In genomic region chr14:75985112-75985511, GRCm38 (mm10) we compare ENCODE assay signal across 13 mouse cellular contexts. TPM values are rescaled to one million over a fixed set of nuclear protein-coding genes. Genes with fewer than 3 reads are reported as not detected.
A peak's percentile ranks its signal among the peaks of the same experiment; 100 is the strongest.
DNase-seq lines count a peak whose midpoint lies in the region; ATAC-seq and TF ChIP-seq lines count a peak whose summit lies in the region.
"Had no signal": no experiment of that assay in that cellular context is flagged by ENCODE, and none has a peak within 500 bp of the region (broad histone marks: within the 10 kb centered on the region; RNA-seq: fewer than 3 reads in every experiment).

No protein-coding gene starts in this region.

- 0 out of 2 replicates have a peak, but pooled peaks have one; percentile 22 for ATAC-seq in embryonic facial prominence, embryonic 14.5 days (ENCODE audit: low read depth)
- 0 out of 2 replicates have a peak, but pooled peaks have one; percentile 23 for ATAC-seq in kidney, embryonic 16.5 days (ENCODE audit: low FRiP score, low TSS enrichment)
- peak; percentile 49; the same call in 1 of the 2 replicates for ATAC-seq in neural tube, embryonic 14.5 days (ENCODE audit: low read depth)

- TF ChIP-seq POLR2A in testis, adult 2 months (IDR thresholded peaks at IDR 0.05; ENCODE audit: control insufficient read depth, low read depth, low read length), result peak; percentile 18; the same call in 1 of the 2 replicates

- DNase-seq in embryonic facial prominence, embryonic 14.5 days (ENCODE audit: low spot score), result peak; percentile 65
- no peak for DNase-seq in embryonic facial prominence, embryonic 10.5 days (ENCODE audit: low spot score)
- no peak for DNase-seq in kidney, postnatal 10 days
- no peak for DNase-seq in testis, postnatal 14 days (ENCODE audit: low spot score)
- no peak for DNase-seq in adrenal gland, postnatal 36 days
- DNase-seq: kidney, adult 9 months; retina, postnatal 1 day had no signal

- H3K4me1 ChIP-seq in embryonic facial prominence, embryonic 14.5 days (ENCODE audit: control insufficient read depth, insufficient read depth, low read length), result peaks cover 10% of the 10 kb centered on the region; the same call in 1 of the 2 replicates
- H3K4me1 ChIP-seq in embryonic facial prominence, embryonic 10.5 days, result peaks cover 7% of the 10 kb centered on the region; the same call in 1 of the 2 replicates
- no peaks in the 10 kb centered on the region for H3K4me1 ChIP-seq in kidney, embryonic 16.5 days (ENCODE audit: insufficient read depth, low read length)
- no peaks in the 10 kb centered on the region; the same call in 1 of the 2 replicates for H3K4me1 ChIP-seq in testis, adult 2 months (ENCODE audit: control insufficient read depth, insufficient read depth, low read length)
- peaks cover 15% of the 10 kb centered on the region; the same call in 1 of the 2 replicates for H3K4me1 ChIP-seq in neural tube, embryonic 14.5 days (ENCODE audit: control insufficient read depth, insufficient read depth, low read length)
- H3K4me1 ChIP-seq: heart, embryonic 13.5 days; lung, embryonic 15.5 days had no signal

- H3K27ac ChIP-seq in embryonic facial prominence, embryonic 14.5 days (replicated peaks; ENCODE audit: low read depth, low read length), result peak overlapping the region; percentile 52; the same call in 1 of the 2 replicates
- H3K27ac ChIP-seq in embryonic facial prominence, embryonic 10.5 days (replicated peaks), result no peak overlapping the region
- no peak overlapping the region for H3K27ac ChIP-seq in kidney, embryonic 16.5 days (ENCODE audit: low read length)
- peak overlapping the region; percentile 32; the same call in 1 of the 2 replicates for H3K27ac ChIP-seq in testis, adult 2 months (ENCODE audit: control insufficient read depth, insufficient read depth, low read depth, low read length)
- no peak overlapping the region for H3K27ac ChIP-seq in neural tube, embryonic 14.5 days (ENCODE audit: low read depth, low read length)
- H3K27ac ChIP-seq: heart, embryonic 13.5 days; lung, embryonic 15.5 days had no signal

- no peak overlapping the region for H3K4me2 ChIP-seq in embryonic facial prominence, embryonic 14.5 days (ENCODE audit: low read depth, low read length)
- no peak overlapping the region for H3K4me2 ChIP-seq in kidney, embryonic 16.5 days (replicated peaks; ENCODE audit: low read depth, low read length)
- no peak overlapping the region for H3K4me2 ChIP-seq in neural tube, embryonic 14.5 days (ENCODE audit: low read depth, low read length)
- H3K4me2 ChIP-seq: heart, embryonic 13.5 days; lung, embryonic 15.5 days had no signal

- H3K36me3 ChIP-seq in embryonic facial prominence, embryonic 14.5 days (ENCODE audit: control insufficient read depth, insufficient read depth, low read length), result no peaks in the 10 kb centered on the region
- H3K36me3 ChIP-seq in embryonic facial prominence, embryonic 10.5 days (replicated peaks), result peaks cover 9% of the 10 kb centered on the region; the same call in 1 of the 2 replicates
- H3K36me3 ChIP-seq in kidney, embryonic 16.5 days (ENCODE audit: insufficient read depth, low read length), result no peaks in the 10 kb centered on the region
- no peaks in the 10 kb centered on the region for H3K36me3 ChIP-seq in testis, adult 2 months (ENCODE audit: control insufficient read depth, insufficient read depth, low read length)
- no peaks in the 10 kb centered on the region for H3K36me3 ChIP-seq in neural tube, embryonic 14.5 days (ENCODE audit: control insufficient read depth, insufficient read depth, low read length)
- H3K36me3 ChIP-seq: heart, embryonic 13.5 days; lung, embryonic 15.5 days had no signal

- no peak overlapping the region for H3K9ac ChIP-seq in embryonic facial prominence, embryonic 14.5 days (ENCODE audit: low read depth, low read length)
- H3K9ac ChIP-seq in kidney, embryonic 16.5 days (replicated peaks; ENCODE audit: low read length), result no peak overlapping the region
- H3K9ac ChIP-seq in neural tube, embryonic 14.5 days (replicated peaks; ENCODE audit: low read depth, low read length), result no peak overlapping the region
- H3K9ac ChIP-seq: heart, embryonic 13.5 days; lung, embryonic 15.5 days had no signal

- no peaks in the 10 kb centered on the region for H3K9me3 ChIP-seq in embryonic facial prominence, embryonic 14.5 days (ENCODE audit: control insufficient read depth, low read length)
- H3K9me3 ChIP-seq in embryonic facial prominence, embryonic 10.5 days, result no peaks in the 10 kb centered on the region
- no peaks in the 10 kb centered on the region for H3K9me3 ChIP-seq in kidney, embryonic 16.5 days (ENCODE audit: low read length)
- H3K9me3 ChIP-seq in neural tube, embryonic 14.5 days (ENCODE audit: control insufficient read depth, low read length), result no peaks in the 10 kb centered on the region
- H3K9me3 ChIP-seq: heart, embryonic 13.5 days; lung, embryonic 15.5 days had no signal

- H3K4me3 ChIP-seq in embryonic facial prominence, embryonic 14.5 days (ENCODE audit: low read depth, low read length), result no peak overlapping the region
- no peak overlapping the region for H3K4me3 ChIP-seq in embryonic facial prominence, embryonic 10.5 days
- no peak overlapping the region for H3K4me3 ChIP-seq in kidney, embryonic 16.5 days (ENCODE audit: low read length)
- peak overlapping the region; percentile 77 for H3K4me3 ChIP-seq in testis, adult 2 months (ENCODE audit: control insufficient read depth, low read depth, low read length)
- no peak overlapping the region for H3K4me3 ChIP-seq in neural tube, embryonic 14.5 days (ENCODE audit: low read depth, low read length)
- H3K4me3 ChIP-seq: heart, embryonic 13.5 days; lung, embryonic 15.5 days had no signal

- no peak for TF ChIP-seq CTCF in testis, adult 2 months (IDR thresholded peaks at IDR 0.05; ENCODE audit: control insufficient read depth, insufficient read depth, insufficient replicate concordance, low read depth, low read length)

- 47% methylated on average over 4 of the region's 4 CpGs for WGBS in embryonic facial prominence, embryonic 14.5 days
- 68% methylated on average over 4 of the region's 4 CpGs for WGBS in embryonic facial prominence, embryonic 10.5 days
- 48% methylated on average over 4 of the region's 4 CpGs for WGBS in kidney, embryonic 16.5 days
- WGBS in neural tube, embryonic 14.5 days, result 51% methylated on average over 4 of the region's 4 CpGs

- H3K27me3 ChIP-seq in embryonic facial prominence, embryonic 14.5 days (replicated peaks; ENCODE audit: control insufficient read depth, insufficient read depth, low read length), result no peaks in the 10 kb centered on the region
- no peaks in the 10 kb centered on the region for H3K27me3 ChIP-seq in embryonic facial prominence, embryonic 10.5 days (replicated peaks; ENCODE audit: low read depth, poor library complexity, severe bottlenecking)
- H3K27me3 ChIP-seq in kidney, embryonic 16.5 days (ENCODE audit: insufficient read depth, low read length), result no peaks in the 10 kb centered on the region
- H3K27me3 ChIP-seq in testis, adult 2 months (ENCODE audit: control insufficient read depth, insufficient read depth, low read length), result no peaks in the 10 kb centered on the region
- no peaks in the 10 kb centered on the region for H3K27me3 ChIP-seq in neural tube, embryonic 14.5 days (ENCODE audit: control insufficient read depth, insufficient read depth, low read length)
- H3K27me3 ChIP-seq: heart, embryonic 13.5 days; lung, embryonic 15.5 days had no signal

RNA-seq across cellular contexts. Expression of gene Gtf2f2, which starts 25.6 kb away (rescaled TPM):
- polyA plus RNA-seq in embryonic facial prominence, embryonic 14.5 days (2014; fragmentation: Nextera tagmentation; extraction: Ambion mirVana), result 29.8 and 34.9 TPM in 2 replicates
- 55.7 and 56.2 TPM in 2 replicates for polyA plus RNA-seq in embryonic facial prominence, embryonic 10.5 days (2016; fragmentation: Nextera tagmentation; extraction: Ambion mirVana)
- 35.1 and 35.5 TPM in 2 replicates for polyA plus RNA-seq in kidney, embryonic 16.5 days (2015; fragmentation: Nextera tagmentation; extraction: Ambion mirVana)
- polyA plus RNA-seq in testis, adult 2 months (2012; rRNA removed), result 9.5 and 10.7 TPM in 2 replicates
- 40.5 and 47.7 TPM in 2 replicates for polyA plus RNA-seq in neural tube, embryonic 14.5 days (2014; fragmentation: Nextera tagmentation; extraction: Ambion mirVana)
- total RNA-seq in adrenal gland, postnatal 36 days (2021), result 10 to 100 TPM; 24.3 to 24.6 TPM

RNA-seq across cellular contexts. Expression of gene Kctd4, which starts 30.3 kb away (rescaled TPM):
- 0.82 and 1.9 TPM in 2 replicates for polyA plus RNA-seq in embryonic facial prominence, embryonic 14.5 days (2014; fragmentation: Nextera tagmentation; extraction: Ambion mirVana)
- 0.67 and 0.84 TPM in 2 replicates for polyA plus RNA-seq in embryonic facial prominence, embryonic 10.5 days (2016; fragmentation: Nextera tagmentation; extraction: Ambion mirVana)
- polyA plus RNA-seq in kidney, embryonic 16.5 days (2015; fragmentation: Nextera tagmentation; extraction: Ambion mirVana), result 0.27 and 0.41 TPM in 2 replicates
- 0.06 TPM in 1 of 2 replicates, not detected in the other for polyA plus RNA-seq in testis, adult 2 months (2012; rRNA removed)
- polyA plus RNA-seq in neural tube, embryonic 14.5 days (2014; fragmentation: Nextera tagmentation; extraction: Ambion mirVana), result 13.7 and 16.6 TPM in 2 replicates
- not detected for total RNA-seq in adrenal gland, postnatal 36 days (2021)
- polyA plus RNA-seq: C2C12 had no signal

Comparison
In these comparisons a context has a peak if more than half of its experiments do, and no peak if none do; other contexts are left out.
1. H3K27ac ChIP-seq: peak in embryonic facial prominence, embryonic 14.5 days (single experiment) and testis, adult 2 months (single experiment); none in embryonic facial prominence, embryonic 10.5 days (single experiment), kidney, embryonic 16.5 days (single experiment) and neural tube, embryonic 14.5 days (single experiment).
2. Peak in every context shown above with its lines, with median percentiles within 50 percentile points of each other: ATAC-seq.